Mouse (Mus musculus) adrenal gland (tissue): ENCODE measurements at regions not wholly inside any gene's neighbourhood (a gene's known extent, or its start where the extent isn't known, plus 50 kb on each side); places are given as distances from the start of the nearest gene placed in this dataset.
"Not testable (repeated sequence)": the region's sequence is repeated elsewhere in the genome, so short reads cannot be mapped to it uniquely, and the experiment has no call there.

Experiments
- intact Hi-C: fragments of 180-260 bp; cut with DNase I; formaldehyde crosslinking; loops from one replicate; pipeline ENCODE4 v1.15.1; 2025

DNA sequence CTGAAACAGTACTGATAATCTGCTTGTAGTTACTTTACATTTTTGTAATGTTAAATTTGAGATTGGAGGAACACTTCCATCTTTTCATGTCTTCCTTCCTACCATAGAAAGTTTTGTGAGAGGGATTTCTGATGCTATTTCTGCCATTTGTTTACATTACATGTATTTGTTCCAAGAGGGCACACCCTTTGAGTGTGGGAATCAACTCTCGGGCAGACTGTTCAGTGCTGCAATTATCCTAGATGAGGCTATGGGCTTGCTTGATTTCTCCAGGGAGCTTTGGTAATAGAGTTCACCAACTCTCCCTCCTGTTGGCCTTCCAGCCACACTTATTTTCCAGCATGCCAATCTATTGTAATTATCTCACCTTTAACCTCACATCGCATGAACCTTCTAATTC, 52.4 kb downstream of the Gm13691 start:
- intact Hi-C loops = loop anchor here (10.0 kb wide), 1 partner anchor 382 kb away; the partner anchor contains the start of gene Calcrl

DNA sequence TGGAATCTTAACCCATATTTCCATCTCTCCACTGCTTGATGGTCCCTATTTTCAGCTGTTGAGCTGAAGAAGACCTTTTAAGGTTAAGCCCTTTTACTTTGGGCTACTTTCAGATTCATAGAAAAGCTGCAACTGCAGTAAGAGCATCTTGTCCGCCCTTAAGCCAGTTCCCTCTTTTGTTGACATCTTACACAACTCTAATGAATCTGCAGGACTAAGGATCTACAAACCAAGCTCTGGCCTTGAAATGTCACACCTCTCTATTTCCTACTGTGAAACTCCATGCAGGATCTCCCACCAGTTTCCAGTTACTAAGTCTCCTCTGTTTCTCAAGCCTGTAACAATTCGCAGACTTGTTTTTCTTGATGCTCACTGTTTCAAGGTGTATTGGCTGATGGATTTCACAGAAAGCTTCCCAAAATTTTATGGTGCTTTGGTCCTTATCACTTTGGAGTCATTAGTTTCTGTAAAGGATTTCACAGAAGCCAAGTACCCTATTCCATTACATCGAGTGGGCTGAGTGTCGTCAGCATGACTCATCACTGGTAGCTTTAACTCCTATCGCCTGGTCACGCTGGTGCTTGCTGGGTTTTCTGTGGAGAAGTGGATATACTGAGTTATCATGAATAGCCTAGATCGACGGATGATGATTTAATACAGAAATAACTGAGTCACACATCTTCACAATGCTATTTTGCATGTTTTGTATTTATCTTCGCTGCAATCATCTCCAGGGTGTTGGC, 58.2 kb downstream of the Gm13691 start:
- intact Hi-C loops = loop anchor here (10.0 kb wide), 1 partner anchor 376 kb away; the partner anchor contains the start of gene Calcrl

DNA sequence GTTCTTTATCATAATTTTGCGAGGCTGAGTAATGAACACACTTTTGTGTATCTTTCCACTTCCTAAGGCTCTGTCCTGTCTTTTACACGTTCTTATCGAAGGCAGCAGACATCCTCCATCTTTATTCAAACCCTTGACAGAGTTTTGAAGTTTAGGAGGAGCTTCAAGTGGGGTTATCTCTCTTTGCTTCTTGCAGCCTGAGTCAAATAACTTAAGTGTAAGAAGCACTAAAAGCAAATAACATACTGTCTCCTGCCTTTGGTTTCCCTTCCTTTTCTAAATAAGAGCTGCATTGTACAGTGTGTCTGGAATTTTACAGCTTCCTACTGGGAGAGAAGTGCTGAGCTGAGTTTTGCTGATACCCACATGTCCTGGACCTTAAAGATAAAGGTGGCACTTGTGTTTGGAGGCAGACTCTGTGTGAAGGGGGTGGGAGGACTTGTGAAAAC, 61.6 kb downstream of the Gm13691 start:
- intact Hi-C loops = no loop called here

DNA sequence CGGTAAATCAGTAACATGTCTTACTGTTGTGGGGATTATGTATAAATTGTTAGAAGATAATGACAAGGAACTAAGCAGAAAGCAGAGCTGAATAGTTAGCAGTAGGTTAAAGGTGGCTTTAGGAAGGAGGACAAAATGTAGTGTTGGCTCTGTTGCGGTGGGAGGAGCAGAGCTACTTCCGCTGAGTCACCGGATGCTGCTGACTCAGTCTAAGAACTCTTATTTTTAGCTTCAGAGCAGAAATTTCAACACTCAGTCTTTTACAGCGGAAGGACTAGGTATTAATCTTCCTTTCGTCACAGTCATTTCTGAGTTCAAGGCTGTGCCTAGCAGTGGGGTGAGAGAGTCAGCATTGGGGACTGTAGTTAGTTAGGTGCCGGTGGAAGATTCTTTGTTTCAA, 68.9 kb downstream of the Gm13691 start:
- intact Hi-C loops = no loop called here

DNA sequence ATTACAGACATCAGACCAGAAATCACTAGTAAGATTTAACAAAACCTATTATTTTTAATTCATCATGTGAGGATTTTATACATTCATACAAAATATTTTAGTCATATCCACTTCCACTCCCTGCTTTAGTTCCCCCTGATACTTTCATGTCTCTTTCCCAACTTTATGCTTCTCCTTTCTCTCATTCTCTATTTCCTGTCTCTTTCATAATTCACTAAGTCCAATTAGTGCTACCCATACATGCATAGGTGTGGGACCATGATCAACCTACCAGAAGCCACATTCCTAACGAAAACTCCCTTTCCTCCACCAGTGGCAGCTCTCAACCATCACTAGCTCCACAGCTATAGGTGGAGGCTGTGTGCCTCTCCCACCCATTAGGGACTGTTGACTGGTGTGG, 70.9 kb downstream of the Gm13691 start:
- intact Hi-C loops = no loop called here

DNA sequence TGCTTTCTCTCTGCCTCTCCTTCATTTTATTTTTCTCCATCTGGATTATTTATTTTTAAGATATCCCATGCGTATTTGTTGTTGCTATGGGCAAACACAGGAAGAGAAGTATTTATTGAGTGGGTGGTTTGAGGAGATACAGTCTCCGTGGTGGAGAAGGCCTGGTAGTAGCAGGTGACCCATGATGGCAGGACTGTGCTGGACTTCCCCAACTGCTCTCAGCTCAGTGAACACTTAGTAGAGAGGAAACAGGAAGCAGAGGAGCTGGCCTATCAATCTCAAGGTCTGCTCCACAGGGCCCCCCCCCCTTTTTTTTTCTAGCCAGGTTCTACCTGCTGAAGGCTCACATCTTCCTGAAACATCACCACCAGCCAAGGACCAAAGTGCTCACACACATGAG, 74.0 kb downstream of the Gm13691 start:
- intact Hi-C loops = no loop called here

DNA sequence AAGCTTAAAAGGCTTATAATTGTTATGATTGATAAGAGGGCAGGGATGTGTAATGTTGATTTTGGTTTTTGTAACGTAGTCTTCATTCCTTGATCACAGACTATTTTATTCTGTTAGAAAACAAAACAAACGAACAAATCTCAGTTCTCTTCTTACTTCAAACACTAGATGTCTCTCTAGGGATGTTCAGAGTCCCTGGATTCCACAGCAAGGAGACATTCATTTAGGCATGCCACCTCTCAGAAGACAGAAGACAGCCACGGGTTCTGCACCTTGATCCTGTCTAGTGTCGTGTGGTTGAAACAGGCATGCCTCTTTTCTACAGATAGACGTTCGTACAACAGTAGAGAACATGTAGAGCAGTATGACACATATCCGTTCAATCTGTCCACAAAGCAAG, 74.7 kb downstream of the Gm13691 start:
- intact Hi-C loops = no loop called here

DNA sequence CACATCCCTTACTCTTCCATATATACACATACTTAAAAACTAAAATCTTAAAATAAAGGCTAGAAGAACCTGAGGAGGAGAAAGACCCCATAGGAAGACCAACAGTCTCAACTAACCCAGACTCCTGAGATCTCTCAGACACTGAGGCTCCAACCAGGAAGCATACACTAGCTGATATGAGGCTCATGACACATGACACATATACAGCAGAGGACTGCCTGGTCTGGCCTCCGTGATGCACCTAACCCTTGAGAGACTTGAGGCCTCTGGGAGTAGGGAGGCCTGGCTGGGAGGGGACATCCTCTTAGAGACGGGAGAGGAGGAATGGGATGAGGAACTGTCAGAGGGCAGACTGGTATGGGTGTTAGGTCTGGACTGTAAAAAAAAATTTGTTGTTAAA, 75.4 kb downstream of the Gm13691 start:
- intact Hi-C loops = no loop called here

DNA sequence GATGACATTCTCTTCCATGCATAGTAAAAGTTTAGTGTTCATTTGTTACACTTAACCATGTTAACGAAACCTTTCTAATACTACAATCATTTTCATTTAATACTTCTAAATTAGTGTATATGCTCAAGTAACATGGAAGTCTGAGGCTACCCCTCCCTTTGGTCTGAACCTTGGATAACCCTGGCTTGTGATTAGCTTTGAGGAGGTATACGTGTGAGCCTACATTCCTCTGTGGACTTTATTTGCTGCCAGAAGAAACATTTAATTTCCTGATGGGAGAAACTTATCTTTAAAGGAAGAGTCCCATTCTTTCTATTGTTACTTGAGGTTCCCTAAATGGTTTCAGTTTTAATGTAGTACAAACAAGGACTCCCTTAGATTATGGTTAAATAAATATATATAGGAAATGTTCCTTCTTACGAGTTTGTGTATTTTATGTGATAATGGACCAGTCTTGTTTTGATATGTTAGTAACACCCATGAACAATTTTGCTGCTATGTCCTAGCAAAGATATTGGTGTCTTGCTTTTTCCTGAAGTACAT, 75.9 kb downstream of the Gm13691 start:
- intact Hi-C loops = no loop called here

DNA sequence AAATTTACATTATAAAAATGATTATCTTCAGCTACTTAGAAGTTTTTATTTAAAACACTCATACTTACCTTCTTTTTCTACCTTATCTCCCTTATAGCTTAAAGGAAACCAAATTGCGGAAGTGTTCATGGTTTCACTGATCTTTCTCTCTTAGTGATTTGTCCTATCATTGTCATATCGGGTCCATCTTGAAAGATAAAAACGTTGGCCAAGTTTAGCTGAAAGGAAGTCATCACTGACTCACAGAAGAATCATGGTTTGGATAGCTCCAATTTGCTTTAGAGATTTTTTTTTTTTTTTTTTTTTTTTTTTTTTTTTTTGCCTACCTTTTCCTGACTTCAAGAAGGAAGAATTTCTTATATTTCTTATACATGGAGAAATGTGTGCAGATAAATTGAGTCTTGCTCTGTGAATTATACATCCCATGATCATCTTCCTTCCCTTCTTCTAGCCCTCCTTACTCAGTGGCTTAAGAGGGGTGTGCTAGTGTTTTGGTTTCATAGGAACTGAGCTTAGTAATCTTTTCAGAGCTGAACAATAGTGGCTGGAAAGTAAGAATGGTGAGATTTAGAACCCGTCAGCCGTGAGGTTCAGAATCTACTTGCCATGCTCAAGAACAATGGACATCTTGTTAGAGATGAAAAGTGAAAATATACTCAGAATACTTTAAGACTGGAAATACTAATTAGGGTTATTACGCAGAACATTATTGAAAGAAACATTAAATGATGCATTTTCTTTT, 76.6 kb downstream of the Gm13691 start:
- intact Hi-C loops = no loop called here

DNA sequence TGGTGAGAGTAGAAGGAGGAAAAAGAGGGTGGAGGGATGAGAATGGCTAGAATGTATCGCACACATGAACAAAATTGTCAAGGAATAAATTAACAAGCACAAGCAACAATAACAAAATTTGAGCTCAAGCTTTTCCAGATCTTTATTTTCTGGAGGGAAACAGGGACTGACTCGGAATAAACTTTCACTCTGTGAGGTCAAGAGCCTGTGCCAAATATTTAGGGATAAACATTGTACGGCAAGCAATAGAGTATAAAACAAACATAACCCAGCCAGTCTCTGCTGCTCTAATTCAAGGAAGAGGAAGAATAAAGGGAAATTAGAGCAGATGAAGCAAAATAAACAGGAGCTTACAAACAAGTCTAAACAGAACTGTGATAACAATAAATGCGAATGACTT, 78.3 kb downstream of the Gm13691 start:
- intact Hi-C loops = no loop called here

DNA sequence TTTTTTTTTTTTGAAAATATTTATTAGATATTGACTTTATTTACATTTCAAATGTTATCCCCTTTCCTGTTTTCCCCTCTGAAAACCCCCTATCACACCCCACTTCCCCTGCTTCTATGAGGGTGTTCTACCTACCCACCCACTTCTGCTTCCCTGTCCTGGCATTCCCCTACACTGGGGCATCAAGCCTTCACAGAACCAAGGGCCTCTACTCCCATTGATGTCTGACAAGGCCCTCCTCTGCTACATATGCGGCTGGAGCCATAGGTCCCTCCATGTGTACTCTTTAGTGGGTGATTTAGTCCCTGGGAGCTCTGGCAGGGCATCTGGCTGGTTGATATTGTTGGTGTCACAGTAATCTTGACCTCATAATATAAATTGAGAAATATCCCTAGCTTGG, 79.1 kb downstream of the Gm13691 start:
- intact Hi-C loops = not testable (repeated sequence)

DNA sequence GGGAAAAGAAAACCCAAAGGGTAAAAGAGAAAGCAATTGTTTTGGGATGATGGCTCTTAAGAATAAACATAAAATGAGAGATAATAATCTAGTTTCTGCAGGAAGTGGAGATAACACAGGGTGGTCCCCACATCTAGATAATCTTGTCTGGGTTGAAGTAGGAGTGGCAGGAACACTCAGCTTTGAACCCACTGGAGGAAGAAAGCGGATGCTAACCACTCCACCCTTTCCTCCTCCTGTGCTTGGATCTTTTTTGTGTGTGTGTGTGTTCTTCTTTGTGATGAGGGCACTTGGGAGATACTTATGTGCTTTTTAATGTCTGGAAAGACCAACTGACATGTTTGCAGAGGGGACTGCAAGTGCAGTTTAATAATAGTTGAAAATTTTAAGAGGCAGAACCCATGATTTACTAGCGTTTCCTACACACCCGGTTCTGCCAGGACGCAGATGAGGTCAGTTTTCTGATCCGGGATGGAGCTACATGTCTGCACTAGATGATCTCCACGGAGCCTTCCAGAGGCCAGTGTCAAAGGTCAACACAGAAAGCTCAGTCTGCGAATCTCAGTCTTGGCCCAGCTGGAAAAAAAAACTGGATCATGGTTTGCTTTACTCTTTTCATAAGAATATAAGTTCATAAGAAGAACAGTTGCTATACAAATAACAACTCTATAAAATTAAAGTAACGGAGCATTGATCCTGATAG, 82.7 kb downstream of the Gm13691 start:
- intact Hi-C loops = no loop called here

DNA sequence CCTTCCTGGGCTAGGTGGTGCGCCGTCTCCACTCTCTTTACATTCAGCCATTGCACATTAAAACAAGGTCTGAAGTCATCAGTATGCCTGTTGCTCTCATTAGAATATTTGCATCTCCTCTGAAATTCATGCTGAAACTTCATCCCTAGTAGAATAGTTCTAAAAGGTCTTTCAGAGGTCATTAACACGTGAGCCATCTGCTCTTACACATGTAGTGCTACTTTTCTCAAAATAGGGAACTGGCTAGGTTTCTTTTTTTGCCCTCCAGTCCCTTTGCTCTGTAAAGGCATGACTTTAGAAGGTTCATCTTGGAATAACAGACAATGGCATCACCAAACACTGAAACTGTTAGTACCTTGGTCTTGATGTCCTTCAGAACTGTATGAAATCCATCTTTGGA, 85.6 kb downstream of the Gm13691 start:
- intact Hi-C loops = no loop called here

DNA sequence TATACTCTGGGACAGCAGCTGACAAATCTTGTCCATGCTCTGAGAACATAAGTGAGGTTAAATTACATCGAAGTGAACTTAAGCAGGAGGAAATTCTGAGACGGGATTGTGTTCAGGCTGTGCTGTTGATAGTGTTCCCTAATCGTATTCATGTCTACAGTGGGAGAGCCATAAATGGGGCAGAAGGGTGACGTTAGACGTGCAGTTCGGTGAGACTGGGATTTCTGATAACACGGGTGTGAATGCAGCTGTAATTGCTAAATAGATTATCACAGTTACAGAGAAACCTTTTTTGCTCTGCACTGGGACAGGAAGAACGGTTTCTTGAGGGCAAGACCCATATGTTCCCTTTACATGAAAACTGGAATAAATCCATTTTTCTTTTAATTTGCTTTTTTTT, 88.9 kb downstream of the Gm13691 start:
- intact Hi-C loops = no loop called here

DNA sequence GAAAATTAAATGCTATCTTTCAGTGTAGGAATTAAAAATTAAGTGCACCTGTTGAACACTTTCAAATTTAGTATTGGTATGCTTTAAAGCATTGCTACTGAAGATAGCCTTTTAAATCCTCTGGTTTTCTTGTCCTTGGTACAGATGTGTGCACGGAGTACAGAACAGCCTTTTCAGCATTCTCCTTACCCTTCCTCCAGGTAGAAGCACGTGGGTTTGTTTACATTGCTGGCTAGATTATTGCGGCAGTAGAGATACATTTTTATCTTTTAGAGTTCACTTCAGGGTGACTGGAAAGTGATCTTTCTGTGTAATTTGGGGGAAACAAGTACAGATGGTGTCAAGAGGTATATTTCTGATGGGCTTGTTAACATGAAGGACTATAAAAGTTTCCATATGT, 89.9 kb downstream of the Gm13691 start:
- intact Hi-C loops = no loop called here

DNA sequence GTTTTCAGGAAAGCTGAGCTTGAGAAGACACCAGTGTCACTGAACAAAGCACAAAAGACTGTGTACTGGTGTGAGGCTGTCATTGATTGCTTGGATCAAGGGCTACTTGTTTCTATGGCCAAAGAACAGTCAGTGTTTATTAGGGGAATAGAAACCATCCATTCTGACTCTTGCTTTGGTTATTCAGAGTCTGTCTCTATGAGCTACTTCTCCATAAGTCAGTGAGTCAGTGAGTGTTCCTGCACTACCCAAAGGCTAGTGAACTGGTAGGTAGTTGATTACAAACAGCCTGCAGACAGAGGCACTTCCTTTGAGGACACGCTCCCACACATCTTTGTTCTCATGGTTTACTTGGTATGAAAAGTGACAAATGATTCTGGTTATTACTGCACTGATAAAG, 104.4 kb downstream of the Gm13691 start:
- intact Hi-C loops = no loop called here

DNA sequence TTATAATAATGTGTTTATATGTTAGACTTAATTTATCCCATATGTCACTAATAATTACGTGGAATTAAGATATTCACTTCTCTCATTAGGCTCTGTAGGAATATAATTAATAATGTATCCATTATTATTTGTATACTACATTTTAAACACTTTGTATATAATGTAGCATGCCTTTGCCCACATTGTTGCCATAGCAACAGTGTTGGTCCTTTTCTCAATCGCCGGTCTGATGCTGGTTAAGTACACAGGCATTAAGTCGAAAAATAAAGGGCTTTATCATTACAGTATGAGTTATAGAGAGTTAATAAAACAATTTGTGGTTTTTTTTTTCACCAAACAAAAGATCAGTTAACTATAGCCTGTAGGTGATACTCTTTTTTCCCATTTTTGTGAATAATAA, 108.4 kb downstream of the Gm13691 start:
- intact Hi-C loops = no loop called here

DNA sequence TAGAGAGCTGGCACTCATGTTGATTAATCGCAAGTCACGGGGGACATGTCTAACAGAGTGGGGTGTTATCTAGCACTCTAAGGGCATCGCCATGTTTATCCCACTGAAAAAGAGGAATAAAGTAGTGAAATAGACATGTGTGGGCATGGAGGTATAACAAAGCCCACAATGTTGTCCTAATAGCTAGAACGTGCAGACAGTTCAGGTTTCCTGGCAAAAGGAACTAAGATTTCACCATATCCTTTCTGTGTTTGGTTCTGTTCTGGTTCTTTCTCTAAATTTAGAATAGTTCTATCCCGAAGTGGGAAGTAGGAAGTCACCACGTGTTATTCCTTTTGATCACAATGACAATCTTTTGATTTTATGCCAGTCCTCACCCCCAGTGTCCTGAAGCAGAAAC, 123.2 kb downstream of the Gm13691 start:
- intact Hi-C loops = no loop called here

DNA sequence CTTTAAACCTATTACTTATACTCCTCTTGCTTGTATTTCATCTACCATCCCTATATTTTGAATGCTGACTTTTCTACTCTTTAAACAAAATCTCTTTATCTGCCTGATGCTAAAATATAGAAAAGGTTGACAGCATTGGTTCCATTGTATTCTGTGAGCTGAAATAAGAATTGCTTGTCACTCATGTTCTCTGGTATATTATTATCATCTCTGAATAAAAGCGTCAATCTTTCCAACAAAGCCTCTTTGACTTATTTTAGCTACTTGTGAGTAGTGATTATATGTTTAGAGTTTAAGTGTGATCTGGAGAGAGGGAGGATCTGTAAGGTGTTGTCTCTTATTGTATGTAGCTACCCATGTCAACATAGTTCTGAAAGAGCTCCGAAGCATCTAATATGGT, 129.5 kb downstream of the Gm13691 start:
- intact Hi-C loops = no loop called here

DNA sequence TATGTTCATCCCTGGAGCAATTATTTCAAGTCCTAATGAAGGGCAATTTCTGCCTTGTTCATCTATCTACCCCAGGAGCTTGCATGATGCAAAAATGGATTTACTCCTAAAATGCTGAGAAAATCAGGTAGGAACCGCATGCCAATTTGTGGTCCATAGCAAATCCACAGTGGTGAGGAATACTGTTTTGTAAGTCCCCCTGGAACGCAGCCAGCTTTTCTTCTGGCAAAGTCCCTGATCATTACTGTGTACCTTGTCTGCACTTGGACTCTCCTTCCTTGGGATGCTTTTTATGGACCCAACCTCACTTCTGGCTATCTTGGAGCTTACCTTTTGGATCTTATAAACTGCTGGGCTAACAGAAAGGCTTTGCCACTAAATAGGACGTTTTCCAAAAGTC, 137.2 kb downstream of the Gm13691 start:
- intact Hi-C loops = no loop called here

DNA sequence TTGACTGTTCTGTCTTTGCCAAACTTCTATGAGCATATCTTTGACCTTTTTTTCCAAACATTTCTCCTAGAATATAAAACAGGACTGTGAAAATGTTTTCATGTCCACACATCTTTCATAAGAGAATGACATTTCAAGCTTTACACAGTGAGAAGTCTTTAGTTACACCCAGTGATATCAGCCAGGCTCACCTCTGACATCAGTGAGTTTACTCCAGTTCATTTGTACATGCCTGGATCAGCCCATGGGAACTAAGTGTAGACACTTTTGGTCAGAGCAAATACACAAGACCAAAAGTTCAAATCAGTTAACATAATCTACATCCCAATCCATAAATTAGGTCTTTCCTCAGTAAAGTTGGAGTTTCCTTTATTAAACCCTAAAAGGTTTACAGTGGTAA, 171.4 kb downstream of the Gm13691 start:
- intact Hi-C loops = no loop called here
